Mouse (Mus musculus) left cerebral cortex, adult 2 months (tissue): ENCODE results near the gene Ddx19a. TPM values are rescaled to one million over a fixed set of nuclear protein-coding genes. Genes with fewer than 3 reads are reported as not detected.
"Not testable (repeated sequence)": the region's sequence is repeated elsewhere in the genome, so short reads cannot be mapped to it uniquely, and the experiment has no call there.

Source experiments
- DNase-seq, 2 experiments: peaks; one replicate each; pipeline ENCODE4 v3.0.0; 2021 to 2022; ENCODE audit warnings: low spot score in 2 of 2, mixed read lengths in 1 of 2; ENCODE audit errors: extremely low spot score in 1 of 2
- H3K27ac ChIP-seq: fragments of 200-600 bp; 2 replicates; pipeline ENCODE4 v1.8.1; 2022
- H3K4me3 ChIP-seq: fragments of 200-600 bp; 2 replicates; pipeline ENCODE4 v1.8.1; 2022
- CTCF ChIP-seq: fragments of 200-600 bp; IDR thresholded peaks from 2 replicates; pipeline ENCODE4 v1.8.1; 2022; ENCODE audit warnings: antibody characterized with exemption, mild to moderate bottlenecking, moderate library complexity
- intact Hi-C: fragments of 180-260 bp; cut with DNase I; formaldehyde crosslinking; loops from one replicate; pipeline ENCODE4 v1.15.1; 2025
- total RNA-seq, 2 experiments: library from RNA; stranded (reverse); gene quantifications; 2 replicates each; pipeline ENCODE4 v1.2.3; 2021

The Ddx19a gene
- total RNA-seq, 2 experiments from 2014 or later, result 26.8 to 26.9 TPM

DNA sequence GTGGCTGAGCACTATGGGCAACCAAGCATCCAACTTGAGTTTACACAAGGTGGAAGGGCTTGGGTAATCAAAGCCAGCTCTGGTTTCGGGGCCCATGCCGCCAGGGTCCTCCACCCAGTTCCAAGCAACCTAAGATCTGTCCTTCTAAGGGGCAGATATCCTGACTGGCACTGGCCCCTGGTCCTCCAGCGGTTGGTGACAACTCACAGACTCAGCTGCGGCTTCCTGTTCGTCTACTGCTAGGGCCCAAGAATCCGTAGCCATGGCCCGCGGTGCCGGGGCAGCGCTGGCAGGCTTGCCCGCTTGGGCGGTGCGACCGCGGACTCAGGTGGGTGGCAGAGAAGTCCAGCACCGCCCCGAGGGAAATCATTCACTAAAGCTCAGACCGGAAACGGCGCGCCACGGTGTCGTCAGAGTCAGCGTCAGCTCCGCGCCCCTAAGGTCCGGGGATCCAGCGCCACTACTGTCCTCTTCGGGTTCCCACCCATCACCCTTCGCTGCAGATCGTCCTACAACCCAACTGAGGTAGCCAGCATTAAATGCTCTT, 29.9 kb upstream of the Ddx19a start:
- TF ChIP-seq CTCF, result no peak; the same call in 1 of the 2 replicates
- DNase-seq, result peak; percentile 89 to 93
- intact Hi-C loops, result no loop called here
- H3K4me3 ChIP-seq, result peak overlapping the region; percentile 82
- peak overlapping the region; percentile 87 for H3K27ac ChIP-seq

DNA sequence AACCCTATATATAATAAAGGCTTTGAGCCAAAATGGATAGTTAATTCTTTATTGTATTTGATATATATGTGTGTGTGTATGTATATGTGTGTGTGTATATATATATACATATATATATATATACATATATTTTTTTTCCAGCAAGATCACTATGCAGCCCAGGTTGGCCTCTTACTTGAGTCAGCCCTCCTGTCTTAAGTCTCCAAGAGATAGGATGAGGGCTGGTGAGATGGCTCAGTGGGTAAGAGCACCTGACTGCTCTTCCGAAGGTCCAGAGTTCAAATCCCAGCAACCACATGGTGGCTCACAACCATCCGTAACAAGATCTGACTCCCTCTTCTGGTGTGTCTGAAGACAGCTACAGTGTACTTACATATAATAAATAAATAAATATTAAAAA, 29.0 kb upstream of the Ddx19a start:
- intact Hi-C loops, result not testable (repeated sequence)

DNA sequence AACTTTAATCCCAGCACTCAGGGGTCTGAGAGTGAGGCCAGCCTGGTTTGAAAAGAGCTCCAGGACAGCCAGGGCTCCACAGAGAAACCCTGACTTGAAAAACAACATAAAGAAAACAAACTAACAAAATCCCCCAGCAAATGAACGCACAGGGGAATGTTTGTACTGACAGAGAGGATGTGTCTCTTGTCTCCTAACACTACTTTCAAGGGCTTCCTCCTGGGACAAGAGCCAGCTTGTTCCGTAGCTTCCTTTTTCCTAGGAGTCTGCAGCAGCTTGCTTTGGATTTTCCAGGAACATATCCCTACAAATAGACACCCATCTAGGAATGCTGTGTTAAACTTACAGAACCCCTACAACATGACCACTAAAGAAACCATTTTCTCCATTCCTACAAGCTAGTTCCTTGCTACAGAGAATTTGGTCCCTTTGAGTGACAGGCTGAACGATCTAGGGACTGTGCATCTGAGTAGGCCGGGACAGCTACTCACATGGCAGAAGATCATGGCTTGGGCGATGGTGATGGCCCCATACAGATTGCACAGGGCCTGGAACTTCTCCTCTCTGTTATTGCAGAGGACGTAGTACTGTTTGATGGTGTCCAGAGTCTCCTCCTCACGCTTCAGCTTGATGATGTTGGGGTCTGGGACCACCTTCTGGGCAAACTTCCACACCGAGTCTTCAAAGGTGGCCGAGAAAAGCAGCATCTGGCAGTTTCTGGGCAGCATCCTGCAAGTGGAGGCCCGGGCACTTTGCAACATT, 12.8 kb upstream of the Ddx19a start:
- DNase-seq, H3K27ac ChIP-seq, H3K4me3 ChIP-seq: not testable (repeated sequence)
- intact Hi-C loops, result loop anchor here (1.0 kb wide), 1 partner anchor 31 kb away; no protein-coding TSS in a partner anchor

More for the DNA sequence above, 29.0 kb upstream of the Ddx19a start:
- not testable (repeated sequence) for H3K27ac ChIP-seq, H3K4me3 ChIP-seq, DNase-seq

DNA sequence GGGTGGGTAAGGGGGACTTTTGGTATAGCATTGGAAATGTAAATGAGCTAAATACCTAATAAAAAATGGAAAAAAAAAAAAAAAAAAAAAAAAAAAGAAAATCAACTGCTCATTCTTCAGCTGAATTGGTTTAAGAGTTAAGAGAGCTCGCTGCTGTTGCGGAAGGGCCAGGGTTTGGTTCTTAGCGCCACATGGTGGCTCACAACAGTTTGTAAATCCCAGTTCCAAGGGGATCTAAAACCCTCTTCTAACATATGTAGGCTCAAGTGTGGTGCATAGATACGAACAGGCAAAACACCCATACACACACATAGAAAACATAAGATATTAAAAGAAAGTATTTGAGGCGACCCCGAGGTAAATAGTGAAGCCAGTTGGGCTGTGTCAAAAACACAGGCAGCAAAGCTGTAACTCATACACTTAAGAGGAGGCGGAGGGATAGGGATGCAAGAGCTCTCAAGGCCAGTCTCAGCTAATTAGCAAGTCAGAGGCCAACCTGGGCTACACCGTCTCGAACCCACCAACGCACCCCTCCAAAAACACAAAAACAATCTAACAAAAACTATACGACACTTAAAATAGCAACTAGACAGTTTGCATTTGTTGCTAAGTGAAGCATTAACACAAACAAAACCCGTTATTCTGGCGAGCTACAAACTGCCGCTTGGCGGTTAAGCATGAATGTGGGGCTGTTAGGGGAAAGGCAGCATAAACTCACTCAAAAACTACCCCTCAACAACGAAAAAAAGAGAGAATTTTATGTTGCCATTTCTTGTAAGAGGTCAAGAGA, 764 bp downstream of the Ddx19a start:
- no peak for TF ChIP-seq CTCF
- peak overlapping the region; percentile 90 for H3K4me3 ChIP-seq
- peak overlapping the region; percentile 78; the same call in 1 of the 2 replicates for H3K27ac ChIP-seq
- intact Hi-C loops, result loop anchor here (5.0 to 10.0 kb wide), 2 partner anchors 150 to 252 kb away; partner anchors contain the start of genes Cog4 and Sf3b3
- no peak for DNase-seq

DNA sequence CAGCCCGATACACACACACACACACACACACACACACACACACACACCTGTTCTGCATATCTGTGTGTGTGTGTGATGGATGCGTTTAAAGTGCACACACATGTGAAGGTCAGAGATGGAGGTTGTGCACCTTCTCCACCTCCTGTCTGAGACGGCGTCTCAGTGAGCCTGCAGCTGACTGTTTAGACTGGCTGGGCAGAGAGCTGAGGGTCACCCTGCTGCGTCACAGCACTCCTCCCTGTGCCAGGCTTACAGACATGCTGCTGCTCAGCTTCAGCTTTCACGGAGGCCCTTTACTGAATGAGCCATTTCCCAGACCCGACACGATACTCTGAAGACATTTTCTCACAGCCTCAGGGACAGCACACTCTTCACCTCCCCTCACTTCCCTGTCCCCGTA, 7.6 kb downstream of the Ddx19a start:
- DNase-seq, result no peak

DNA sequence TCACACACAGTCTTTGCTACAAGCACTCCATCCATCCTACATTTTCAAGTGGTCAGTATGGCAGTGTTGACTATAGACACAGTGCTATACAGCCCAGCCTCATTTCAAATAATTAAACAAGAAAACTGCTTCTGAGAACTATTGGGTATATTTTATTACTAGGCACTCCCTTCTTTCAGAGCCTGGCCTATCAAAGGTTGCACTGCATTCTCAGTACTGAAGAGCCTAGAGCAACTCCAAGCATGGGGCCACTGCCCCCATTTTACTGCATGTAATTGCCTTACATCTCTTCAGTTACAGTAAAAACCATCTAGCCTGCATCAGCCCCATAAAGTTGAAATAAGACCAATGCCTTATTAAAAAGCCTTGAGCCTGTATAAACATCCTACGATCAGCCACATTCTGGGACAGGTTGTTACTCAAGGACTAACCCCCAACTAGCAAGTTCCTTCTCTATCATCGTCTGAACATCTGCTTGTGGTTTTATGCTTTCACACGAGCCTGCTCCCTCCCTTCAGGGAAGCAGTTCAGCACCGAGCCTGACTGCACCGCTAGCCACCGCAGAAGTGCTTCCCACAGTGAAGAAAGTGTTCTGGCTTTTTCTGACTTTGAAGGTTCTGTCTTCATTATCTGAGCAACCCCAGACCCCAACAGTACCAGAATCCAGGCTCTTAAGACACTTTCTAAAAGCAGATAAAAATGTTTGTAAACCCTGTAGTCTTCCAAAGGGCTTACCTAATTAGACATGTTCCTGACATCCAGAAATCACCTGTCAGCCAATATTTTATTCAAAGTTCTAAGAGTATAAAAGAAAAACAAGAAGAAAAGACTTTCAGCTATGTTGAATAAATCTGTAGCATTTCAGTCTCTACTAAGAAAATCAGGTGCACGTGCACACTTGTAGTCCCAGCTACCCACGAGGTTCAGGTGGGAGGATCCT, 9.5 kb downstream of the Ddx19a start:
- H3K4me3 ChIP-seq, result no peak overlapping the region
- TF ChIP-seq CTCF, result no peak
- no peak overlapping the region for H3K27ac ChIP-seq
- intact Hi-C loops, result no loop called here
- DNase-seq, result no peak

More for the DNA sequence above, 7.6 kb downstream of the Ddx19a start:
- no peak for TF ChIP-seq CTCF
- Histone ChIP-seq H3K27ac (no peak overlapping the region), H3K4me3 (no peak overlapping the region)
- intact Hi-C loops, result loop anchor here (10.0 kb wide), 1 partner anchor 245 kb away; no protein-coding TSS in a partner anchor

DNA sequence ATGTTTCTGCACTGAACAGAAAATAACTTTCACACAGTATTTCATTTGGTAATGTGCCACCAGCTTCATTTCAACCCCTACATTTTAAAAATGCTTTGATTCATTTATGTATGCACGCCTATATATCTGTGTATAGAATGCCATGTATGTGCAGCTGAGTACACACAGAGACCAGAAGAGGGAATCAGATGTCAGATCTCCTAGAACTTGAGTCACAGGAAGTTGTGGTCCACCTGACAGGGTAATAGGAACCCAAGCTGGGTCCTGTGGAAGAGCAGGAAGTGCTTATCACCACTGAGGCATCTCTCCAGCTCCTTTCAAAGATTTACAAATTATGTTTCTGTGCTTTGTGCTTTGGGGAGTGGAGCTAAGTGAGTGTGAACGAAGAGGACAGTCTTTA, 16.3 kb downstream of the Ddx19a start:
- TF ChIP-seq CTCF, result no peak
- no peak overlapping the region for H3K4me3 ChIP-seq
- no peak overlapping the region for H3K27ac ChIP-seq
- no peak for DNase-seq
- intact Hi-C loops, result loop anchor here (5.0 kb wide), 1 partner anchor 119 kb away; no protein-coding TSS in a partner anchor

DNA sequence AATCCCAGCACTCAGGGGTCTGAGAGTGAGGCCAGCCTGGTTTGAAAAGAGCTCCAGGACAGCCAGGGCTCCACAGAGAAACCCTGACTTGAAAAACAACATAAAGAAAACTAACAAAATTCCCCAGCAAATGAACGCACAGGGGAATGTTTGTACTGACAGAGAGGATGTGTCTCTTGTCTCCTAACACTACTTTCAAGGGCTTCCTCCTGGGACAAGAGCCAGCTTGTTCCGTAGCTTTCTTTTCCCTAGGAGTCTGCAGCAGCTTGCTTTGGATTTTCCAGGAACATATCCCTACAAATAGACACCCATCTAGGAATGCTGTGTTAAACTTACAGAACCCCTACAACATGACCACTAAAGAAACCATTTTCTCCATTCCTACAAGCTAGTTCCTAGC, 19.6 kb downstream of the Ddx19a start:
- H3K27ac ChIP-seq, DNase-seq, H3K4me3 ChIP-seq, intact Hi-C loops: not testable (repeated sequence)

DNA sequence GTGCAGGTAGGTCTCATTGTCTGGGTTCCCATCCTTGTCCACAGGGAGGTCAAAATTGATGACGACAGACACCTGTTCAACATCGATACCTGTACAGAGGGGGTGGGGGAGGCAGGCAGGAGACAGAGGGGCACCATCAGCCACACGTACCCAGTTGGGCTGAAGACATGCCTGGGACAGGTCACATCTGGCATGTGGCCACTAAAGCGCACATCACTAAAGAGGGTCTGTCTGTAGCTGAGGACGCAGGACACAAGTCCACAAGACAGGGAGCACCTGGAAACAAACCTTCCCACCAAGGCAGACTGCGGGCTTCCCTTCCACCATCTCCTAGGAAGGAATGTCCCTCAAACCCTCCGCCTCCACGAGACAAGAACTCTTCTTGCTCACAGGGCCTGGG, 21.1 kb downstream of the Ddx19a start:
- intact Hi-C loops, H3K4me3 ChIP-seq, H3K27ac ChIP-seq, DNase-seq: not testable (repeated sequence)

DNA sequence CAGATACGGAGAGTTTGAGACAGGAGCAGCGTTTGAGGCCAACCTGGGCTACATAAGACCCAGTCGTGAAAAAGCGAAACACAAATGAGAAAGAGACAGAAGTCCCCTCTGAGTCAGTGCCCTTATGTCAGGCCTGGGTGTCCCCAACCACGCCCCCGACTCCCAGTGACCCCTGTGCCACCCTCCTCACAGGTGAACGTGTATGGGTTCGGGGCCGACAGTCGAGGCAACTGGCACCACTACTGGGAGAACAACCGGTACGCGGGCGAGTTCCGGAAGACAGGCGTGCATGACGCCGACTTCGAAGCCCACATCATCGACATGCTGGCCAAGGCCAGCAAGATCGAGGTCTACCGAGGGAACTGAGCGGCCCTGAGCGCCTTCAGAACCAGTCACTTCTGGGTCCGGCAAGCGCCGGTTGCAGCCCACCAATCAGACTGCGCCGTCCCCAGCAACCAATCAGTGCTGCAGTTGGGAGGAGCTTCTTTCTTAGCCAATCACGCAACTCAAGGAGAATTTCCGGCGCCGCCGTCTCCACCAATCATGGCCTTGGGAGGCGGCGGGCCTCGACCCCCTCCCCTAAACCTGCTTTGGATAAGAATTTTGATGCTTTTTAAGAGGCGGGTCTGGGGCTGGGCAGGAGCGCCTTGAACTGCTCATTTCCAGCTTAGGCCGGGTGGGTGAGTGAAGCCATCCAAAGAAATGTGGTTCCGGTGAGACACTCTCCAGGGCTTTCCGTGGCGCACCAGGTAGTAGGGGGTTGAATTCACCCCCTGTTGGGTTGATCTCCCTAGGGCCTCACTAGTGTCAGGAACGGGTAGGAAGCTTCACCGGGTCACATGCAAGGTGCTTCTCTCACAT, 27.5 kb downstream of the Ddx19a start:
- intact Hi-C loops, result loop anchor here (5.0 kb wide), 2 partner anchors 48 to 58 kb away; no protein-coding TSS in a partner anchor
- Histone ChIP-seq H3K4me3 (peak overlapping the region; percentile 68), H3K27ac (peak overlapping the region; percentile 83)
- DNase-seq, result peak; percentile 86 to 92
- TF ChIP-seq CTCF, result no peak
